Mouse (Mus musculus): ENCODE results near the gene Abcc8.

DNA sequence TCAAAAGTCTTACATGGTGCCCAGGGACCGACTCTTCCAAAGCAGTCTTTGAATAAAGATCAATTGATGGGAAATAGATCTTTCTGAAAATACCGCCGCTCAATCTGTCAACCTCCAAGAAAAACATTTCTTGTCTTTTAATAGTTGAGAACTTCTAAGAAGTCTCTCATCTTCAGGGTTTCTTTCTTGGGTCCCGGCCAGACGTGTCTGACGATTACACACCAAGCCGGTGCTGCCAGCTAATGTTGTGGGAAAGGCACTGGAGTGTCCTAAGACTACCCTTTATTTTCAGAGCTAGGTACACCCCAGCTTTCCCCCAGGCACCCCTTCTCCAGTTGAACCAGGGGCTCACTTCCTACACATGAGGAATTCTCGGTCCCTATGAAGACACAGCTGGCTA is 28.3 kb upstream of the Abcc8 start:
- no peak for TF ChIP-seq POLR2A (IDR thresholded peaks at IDR 0.05; ENCODE audit: borderline replicate concordance, extremely low read depth, low read depth, low read length)
- no peak for TF ChIP-seq CTCF (IDR thresholded peaks at IDR 0.05; ENCODE audit: insufficient read depth, low read length)
